In genomic region chr3:27494698-27495097, GRCm38 (mm10) we compare ENCODE assay signal across 23 mouse cellular contexts.
"Had no signal": no experiment of that assay in that cellular context is flagged by ENCODE, and none has a peak within 500 bp of the region (broad histone marks: within the 10 kb centered on the region; RNA-seq: fewer than 3 reads in every experiment).

No protein-coding gene starts in this region.

- ATAC-seq: inflammation-experienced regulatory T-cells, adult 6 months; intestine, embryonic 15.5 days; intestine, postnatal 0 days; liver, postnatal 0 days had no signal

- H3K4me3 ChIP-seq: heart, embryonic 13.5 days; hindbrain, embryonic 10.5 days; hindbrain, embryonic 12.5 days; intestine, embryonic 15.5 days; layer of hippocampus, adult 2 months; left cerebral cortex, adult 2 months; limb, embryonic 10.5 days; limb, embryonic 12.5 days; liver, embryonic 13.5 days; liver, embryonic 15.5 days had no signal

- DNase-seq: gastrocnemius, postnatal 25 days; heart, postnatal 4 days; kidney, adult 18-20 months; kidney, adult 8-10 months; kidney, postnatal 10 days; kidney, postnatal 25 days; kidney, postnatal 4 days; liver; liver, embryonic 13.5 days; liver, postnatal 0 days had no signal

- H3K27ac ChIP-seq: heart, embryonic 13.5 days; hindbrain, embryonic 12.5 days; intestine, embryonic 15.5 days; layer of hippocampus, adult 2 months; left cerebral cortex, adult 2 months; limb, embryonic 10.5 days; limb, embryonic 12.5 days; liver, embryonic 13.5 days; liver, embryonic 15.5 days had no signal

- H3K27me3 ChIP-seq: heart, embryonic 13.5 days; hindbrain, embryonic 12.5 days; intestine, embryonic 15.5 days; limb, embryonic 12.5 days; liver, embryonic 13.5 days; liver, embryonic 15.5 days had no signal

- H3K9ac ChIP-seq: heart, embryonic 13.5 days; hindbrain, embryonic 12.5 days; intestine, embryonic 15.5 days; limb, embryonic 12.5 days; liver, embryonic 13.5 days; liver, embryonic 15.5 days; liver, postnatal 0 days had no signal

- H3K9me3 ChIP-seq: heart, embryonic 13.5 days; hindbrain, embryonic 10.5 days; hindbrain, embryonic 12.5 days; intestine, embryonic 15.5 days; limb, embryonic 10.5 days; limb, embryonic 12.5 days; liver, embryonic 13.5 days; liver, embryonic 15.5 days had no signal

- H3K4me2 ChIP-seq: heart, embryonic 11.5 days; heart, embryonic 13.5 days; hindbrain, embryonic 12.5 days; intestine, embryonic 15.5 days; limb, embryonic 12.5 days; liver, embryonic 11.5 days; liver, embryonic 13.5 days; liver, embryonic 15.5 days had no signal

- H3K4me1 ChIP-seq: intestine, embryonic 15.5 days; limb, embryonic 10.5 days; limb, embryonic 12.5 days; liver, embryonic 13.5 days; liver, embryonic 15.5 days had no signal
